Mouse (Mus musculus): Measurements from ENCODE around the gene Pou2f3.

DNA sequence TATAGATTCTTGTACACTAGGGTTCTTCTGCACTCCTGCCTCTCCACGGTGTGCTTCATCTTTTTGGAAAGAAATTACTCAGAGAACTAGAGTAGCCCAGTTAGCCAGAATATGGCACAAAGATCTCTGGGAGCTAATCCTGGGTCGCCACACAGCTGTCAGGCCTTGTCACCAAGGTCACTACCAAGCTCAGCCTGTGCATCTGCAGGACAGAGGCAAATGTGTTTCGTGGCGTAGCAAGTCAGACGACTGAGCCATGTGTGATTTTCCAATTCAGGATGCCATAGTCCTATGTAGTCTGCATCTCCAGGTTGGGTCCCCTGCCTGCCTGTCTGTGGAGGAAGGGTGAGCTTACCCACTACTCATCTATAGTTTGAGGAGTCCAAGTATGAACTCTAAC is 22.9 kb upstream of the Pou2f3 start:
- TF ChIP-seq CTCF (IDR thresholded peaks at IDR 0.05; ENCODE audit: control insufficient read depth, insufficient read depth, low read length) (no peak), POLR2A (IDR thresholded peaks at IDR 0.05; ENCODE audit: borderline replicate concordance, control insufficient read depth, low read depth, low read length) (no peak)

Data from bone marrow, adult 2 months (tissue).